Mouse (Mus musculus) heart, adult 18-20 months (tissue): Measurements from ENCODE around the gene Lyrm1. TPM values are rescaled to one million over a fixed set of nuclear protein-coding genes. Genes with fewer than 3 reads are reported as not detected.

Source experiments
- DNase-seq, 2 experiments: peaks; one replicate each; pipeline ENCODE4 v3.0.0; 2021 to 2022; ENCODE audit warnings: mixed read lengths in 1 of 2
- total RNA-seq, 2 experiments: library from RNA; stranded (reverse); gene quantifications; 2 replicates each; pipeline ENCODE4 v1.2.3; 2021

The Lyrm1 gene
- total RNA-seq, 2 experiments from 2014 or later: 7.2 to 9.6 TPM

- DNase-seq: peak; percentile 16 to 39
Observed at GRCm38 (mm10) chr7:119965205-119965604, 69.5 kb downstream of the Lyrm1 start.

- peak in 1 of 2 experiments; percentile 26 for DNase-seq
Observed at GRCm38 (mm10) chr7:119965651-119966395, 70.2 kb downstream of the Lyrm1 start.

- DNase-seq: no peak
Observed at GRCm38 (mm10) chr7:119969320-119969719, 73.7 kb downstream of the Lyrm1 start.

- DNase-seq: no peak
Observed at GRCm38 (mm10) chr7:119974214-119974613, 78.6 kb downstream of the Lyrm1 start.

- DNase-seq: peak; percentile 37 to 46
Observed at GRCm38 (mm10) chr7:119976256-119976655, 80.6 kb downstream of the Lyrm1 start.

GRCm38 (mm10) chr7:119977574-119977973, 81.9 kb downstream of the Lyrm1 start:
- DNase-seq: no peak

GRCm38 (mm10) chr7:119978576-119978975, 82.9 kb downstream of the Lyrm1 start:
- DNase-seq: no peak

- no peak for DNase-seq
Observed at GRCm38 (mm10) chr7:119980170-119980569, 84.5 kb downstream of the Lyrm1 start.

GRCm38 (mm10) chr7:119985279-119985912, 89.7 kb downstream of the Lyrm1 start:
- DNase-seq: peak; percentile 39 to 40

GRCm38 (mm10) chr7:119997066-119997465, 101.4 kb downstream of the Lyrm1 start:
- peak in 1 of 2 experiments; percentile 9 for DNase-seq

Other genes with a start within 250 kb of the Lyrm1 start
- not detected for gene Acsm4, start 205.8 kb upstream of the Lyrm1 start, total RNA-seq
- 10 to 100 TPM; 16.0 to 17.2 TPM for gene Thumpd1, start 175.1 kb upstream of the Lyrm1 start, total RNA-seq
- 1 to 10 TPM in 1 of 2 experiments, not detected in 1; 5.7 TPM for gene Acsm3, start 134.9 kb upstream of the Lyrm1 start, total RNA-seq
- 1 to 10 TPM; 1.1 to 2.1 TPM for gene Rexo5, start 101.9 kb upstream of the Lyrm1 start, total RNA-seq
- 1 to 10 TPM; 1.3 to 1.4 TPM for gene Eri2, start 101.8 kb upstream of the Lyrm1 start, total RNA-seq
- gene Dcun1d3, start 437 bp downstream of the Lyrm1 start, total RNA-seq: 10 to 100 TPM; 13.1 to 15.3 TPM
- gene Dnah3, start 199.4 kb downstream of the Lyrm1 start, total RNA-seq: under 1 TPM in 1 of 2 experiments, not detected in 1; 0.51 TPM
- 10 to 100 TPM; 25.9 to 26.0 TPM for gene Tmem159, start 206.5 kb downstream of the Lyrm1 start, total RNA-seq
- under 1 TPM; 0.65 to 0.75 TPM for gene Zp2, start 249.4 kb downstream of the Lyrm1 start, total RNA-seq